Mouse (Mus musculus) hindbrain, embryonic 11.5 days (tissue): Measurements from ENCODE around the gene Yeats4. TPM values are rescaled to one million over a fixed set of nuclear protein-coding genes. Genes with fewer than 3 reads are reported as not detected.

Experiments
- polyA plus RNA-seq: library from polyadenylated mRNA; unstranded; fragments of >200 nt; fragmentation: Nextera tagmentation; extraction: Ambion mirVana; gene quantifications from 2 replicates; pipeline ENCODE4 v1.2.1, GENCODE M21; 2014

Yeats4 gene
- polyA plus RNA-seq, 1 experiment from 2014 or later, result 141 TPM

Other genes with a start within 250 kb of the Yeats4 start
- gene Best3, start 238.2 kb downstream of the Yeats4 start, polyA plus RNA-seq, result 0.08 and 0.20 TPM in 2 replicates
- 0.12 TPM in 1 of 2 replicates, not detected in the other for gene Lrrc10, start 179.2 kb downstream of the Yeats4 start, polyA plus RNA-seq
- gene Cct2, start 160.7 kb downstream of the Yeats4 start, polyA plus RNA-seq, result 321 and 357 TPM in 2 replicates
- gene Frs2, start 76.0 kb downstream of the Yeats4 start, polyA plus RNA-seq, result 28.8 and 31.1 TPM in 2 replicates
- gene 9530003J23Rik, start 14.2 kb upstream of the Yeats4 start, polyA plus RNA-seq, result not detected in 2 replicates
- 15.2 and 20.5 TPM in 2 replicates for gene Lyz2, start 57.8 kb upstream of the Yeats4 start, polyA plus RNA-seq
- gene Lyz1, start 68.4 kb upstream of the Yeats4 start, polyA plus RNA-seq, result not detected in 2 replicates
- gene Cpsf6, start 155.5 kb upstream of the Yeats4 start, polyA plus RNA-seq, result 230 and 231 TPM in 2 replicates